Mouse (Mus musculus): ENCODE results near the gene Dscaml1. TPM values are rescaled to one million over a fixed set of nuclear protein-coding genes. Genes with fewer than 3 reads are reported as not detected.

Dscaml1 gene
- total RNA-seq, 1 experiment: 1.3 TPM

- Histone ChIP-seq H3K27ac (ENCODE audit: insufficient read depth, low read depth, low read length, poor library complexity, severe bottlenecking) (no peak overlapping the region), H3K4me3 (ENCODE audit: insufficient read depth in 1 of 2, low read depth in 1 of 2, low read length in 2 of 2, poor library complexity in 1 of 2, severe bottlenecking in 1 of 2) (no peak overlapping the region), H3K9me3 (ENCODE audit: control insufficient read depth, insufficient read depth, low read depth, low read length) (no peaks in the 10 kb centered on the region), H3K9ac (ENCODE audit: insufficient read depth, low read depth, low read length, poor library complexity, severe bottlenecking) (no peak overlapping the region), H3K36me3 (ENCODE audit: control insufficient read depth, insufficient read depth, low read length, poor library complexity, severe bottlenecking) (peaks cover 4% of the 10 kb centered on the region; the same call in 1 of the 2 replicates), H3K4me1 (ENCODE audit: control insufficient read depth in 2 of 2, insufficient read depth in 2 of 2, low read length in 2 of 2, poor library complexity in 1 of 2) (peaks cover 2 to 3% of the 10 kb centered on the region in 2 experiments; a peak in 2 of 4 replicates)
- TF ChIP-seq ZNF384 (IDR thresholded peaks at IDR 0.05; ENCODE audit: low read depth, low read length) (no peak), MAFK (IDR thresholded peaks at IDR 0.05; ENCODE audit: insufficient read depth, low read depth, low read length) (no peak), ZC3H11A (IDR thresholded peaks at IDR 0.05; ENCODE audit: borderline replicate concordance, low read depth, low read length) (no peak), HCFC1 (IDR thresholded peaks at IDR 0.05; ENCODE audit: borderline replicate concordance, insufficient read depth, low read length) (no peak), CHD2 (IDR thresholded peaks at IDR 0.05; ENCODE audit: low read depth, low read length) (no peak)
- in situ Hi-C loops (cut with MboI; ENCODE audit: low sequenced_read_pairs in 2 of 2, unreplicated experiment in 2 of 2): loop anchor here (10.0 kb wide), 1 partner anchor 78 kb away; no protein-coding TSS in a partner anchor
- no peak for DNase-seq (ENCODE audit: low read depth, low spot score)
Observed at GRCm38 (mm10) chr9:45382834-45383233, 43.6 kb upstream of the Dscaml1 start.

GRCm38 (mm10) chr9:45383883-45384282 lies 42.5 kb upstream of the Dscaml1 start:
- in situ Hi-C loops (cut with MboI; ENCODE audit: low sequenced_read_pairs in 2 of 2, unreplicated experiment in 2 of 2): loop anchor here (10.0 kb wide), 1 partner anchor 79 kb away; no protein-coding TSS in a partner anchor
- no peak overlapping the region for H3K27ac ChIP-seq (ENCODE audit: insufficient read depth, low read depth, low read length, poor library complexity, severe bottlenecking)
- no peak for DNase-seq (ENCODE audit: low read depth, low spot score)
- peaks cover 4% of the 10 kb centered on the region; the same call in 1 of the 2 replicates for H3K36me3 ChIP-seq (ENCODE audit: control insufficient read depth, insufficient read depth, low read length, poor library complexity, severe bottlenecking)
- no peaks in the 10 kb centered on the region for H3K9me3 ChIP-seq (ENCODE audit: control insufficient read depth, insufficient read depth, low read depth, low read length)
- H3K4me3 ChIP-seq (ENCODE audit: insufficient read depth in 1 of 2, low read depth in 1 of 2, low read length in 2 of 2, poor library complexity in 1 of 2, severe bottlenecking in 1 of 2): no peak overlapping the region
- no peak overlapping the region for H3K9ac ChIP-seq (ENCODE audit: insufficient read depth, low read depth, low read length, poor library complexity, severe bottlenecking)
- H3K4me1 ChIP-seq (ENCODE audit: control insufficient read depth in 2 of 2, insufficient read depth in 2 of 2, low read length in 2 of 2, poor library complexity in 1 of 2): peaks cover 2 to 3% of the 10 kb centered on the region in 2 experiments; a peak in 1 of 4 replicates
- TF ChIP-seq ZNF384 (IDR thresholded peaks at IDR 0.05; ENCODE audit: low read depth, low read length): no peak
- TF ChIP-seq CHD2 (IDR thresholded peaks at IDR 0.05; ENCODE audit: low read depth, low read length): no peak
- TF ChIP-seq ZC3H11A (IDR thresholded peaks at IDR 0.05; ENCODE audit: borderline replicate concordance, low read depth, low read length): no peak
- no peak for TF ChIP-seq HCFC1 (IDR thresholded peaks at IDR 0.05; ENCODE audit: borderline replicate concordance, insufficient read depth, low read length)
- TF ChIP-seq MAFK (IDR thresholded peaks at IDR 0.05; ENCODE audit: insufficient read depth, low read depth, low read length): no peak

- Histone ChIP-seq H3K4me1 (ENCODE audit: control insufficient read depth in 2 of 2, insufficient read depth in 2 of 2, low read length in 2 of 2, poor library complexity in 1 of 2) (peaks cover 0 to 6% of the 10 kb centered on the region in 2 experiments; a peak in 2 of 4 replicates), H3K4me3 (ENCODE audit: insufficient read depth in 1 of 2, low read depth in 1 of 2, low read length in 2 of 2, poor library complexity in 1 of 2, severe bottlenecking in 1 of 2) (no peak overlapping the region), H3K36me3 (ENCODE audit: control insufficient read depth, insufficient read depth, low read length, poor library complexity, severe bottlenecking) (peaks cover 2% of the 10 kb centered on the region; the same call in 1 of the 2 replicates), H3K27ac (ENCODE audit: insufficient read depth, low read depth, low read length, poor library complexity, severe bottlenecking) (no peak overlapping the region), H3K9me3 (ENCODE audit: control insufficient read depth, insufficient read depth, low read depth, low read length) (no peaks in the 10 kb centered on the region), H3K9ac (ENCODE audit: insufficient read depth, low read depth, low read length, poor library complexity, severe bottlenecking) (no peak overlapping the region)
- in situ Hi-C loops (cut with MboI; ENCODE audit: low sequenced_read_pairs in 2 of 2, unreplicated experiment in 2 of 2): loop anchor here (5.0 to 10.0 kb wide), 2 partner anchors 39 to 82 kb away; no protein-coding TSS in a partner anchor
- no peak for DNase-seq (ENCODE audit: low read depth, low spot score)
- TF ChIP-seq ZC3H11A (IDR thresholded peaks at IDR 0.05; ENCODE audit: borderline replicate concordance, low read depth, low read length) (no peak), HCFC1 (IDR thresholded peaks at IDR 0.05; ENCODE audit: borderline replicate concordance, insufficient read depth, low read length) (no peak)
Observed at GRCm38 (mm10) chr9:45386698-45387097, 39.7 kb upstream of the Dscaml1 start.

GRCm38 (mm10) chr9:45388385-45388994 lies 37.9 kb upstream of the Dscaml1 start:
- DNase-seq (ENCODE audit: low read depth, low spot score): peak; percentile 86
- Histone ChIP-seq H3K4me3 (ENCODE audit: insufficient read depth in 1 of 2, low read depth in 1 of 2, low read length in 2 of 2, poor library complexity in 1 of 2, severe bottlenecking in 1 of 2) (no peak overlapping the region), H3K9ac (ENCODE audit: insufficient read depth, low read depth, low read length, poor library complexity, severe bottlenecking) (no peak overlapping the region), H3K36me3 (ENCODE audit: control insufficient read depth, insufficient read depth, low read length, poor library complexity, severe bottlenecking) (peaks cover 16% of the 10 kb centered on the region; the same call in 1 of the 2 replicates), H3K9me3 (ENCODE audit: control insufficient read depth, insufficient read depth, low read depth, low read length) (no peaks in the 10 kb centered on the region), H3K4me1 (ENCODE audit: control insufficient read depth in 2 of 2, insufficient read depth in 2 of 2, low read length in 2 of 2, poor library complexity in 1 of 2) (peaks cover 0 to 6% of the 10 kb centered on the region in 2 experiments; a peak in 1 of 4 replicates), H3K27ac (ENCODE audit: insufficient read depth, low read depth, low read length, poor library complexity, severe bottlenecking) (no peak overlapping the region)
- in situ Hi-C loops (cut with MboI; ENCODE audit: low sequenced_read_pairs in 2 of 2, unreplicated experiment in 2 of 2): loop anchor here (5.0 to 10.0 kb wide), 2 partner anchors 41 to 84 kb away; no protein-coding TSS in a partner anchor
- TF ChIP-seq MAFK (IDR thresholded peaks at IDR 0.05; ENCODE audit: insufficient read depth, low read depth, low read length) (no peak), ZC3H11A (IDR thresholded peaks at IDR 0.05; ENCODE audit: borderline replicate concordance, low read depth, low read length) (peak; percentile 99)

Data from ES-E14 (cell line).